Mouse (Mus musculus) B cell, adult 2 months (primary cell): ENCODE measurements at regions not wholly inside any gene's neighbourhood (a gene's known extent, or its start where the extent isn't known, plus 50 kb on each side); places are given as distances from the start of the nearest gene placed in this dataset.

Source experiments
- DNase-seq, 2 experiments: peaks; one replicate each; pipeline ENCODE4 v3.0.0; 2022

DNA sequence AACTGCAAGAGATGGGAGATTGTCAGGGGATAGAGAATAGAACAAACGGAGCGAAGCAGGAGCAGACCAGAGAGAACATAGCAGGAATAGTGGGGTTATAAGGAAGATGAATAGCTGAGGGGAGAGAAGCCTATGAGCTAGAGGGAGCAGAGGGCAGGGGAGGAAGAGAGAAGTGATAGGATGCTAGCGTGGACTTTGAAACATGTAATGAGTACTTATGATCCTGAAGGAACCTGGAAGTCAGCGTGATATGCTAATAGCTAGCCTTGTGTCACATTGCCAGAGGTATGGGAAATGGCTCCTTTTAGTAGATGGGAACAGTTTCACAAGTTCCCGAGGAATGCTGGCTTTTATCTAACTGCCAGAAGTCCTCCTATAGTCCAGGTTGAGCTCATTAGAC lies 51.8 kb downstream of the Calml3 start:
- no peak for DNase-seq

DNA sequence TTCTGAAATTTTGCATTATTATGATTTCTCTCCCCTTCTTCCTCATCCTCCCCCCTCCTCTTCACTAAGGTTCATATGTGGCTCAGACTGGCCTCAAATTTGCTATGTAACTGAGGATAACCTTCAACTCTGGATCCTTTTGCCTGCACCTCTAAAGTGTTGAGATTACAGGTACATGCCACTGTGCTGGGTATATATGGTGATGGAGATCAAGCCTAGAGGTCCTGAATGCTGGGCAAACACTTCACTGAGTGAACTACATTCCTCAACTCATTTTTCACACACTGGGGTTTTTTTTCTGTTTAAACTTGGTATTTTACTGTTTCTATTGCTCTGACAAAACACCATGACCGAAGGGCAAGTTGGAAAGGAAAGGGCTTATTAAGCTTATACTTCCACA lies 52.9 kb downstream of the Calml3 start:
- no peak for DNase-seq

DNA sequence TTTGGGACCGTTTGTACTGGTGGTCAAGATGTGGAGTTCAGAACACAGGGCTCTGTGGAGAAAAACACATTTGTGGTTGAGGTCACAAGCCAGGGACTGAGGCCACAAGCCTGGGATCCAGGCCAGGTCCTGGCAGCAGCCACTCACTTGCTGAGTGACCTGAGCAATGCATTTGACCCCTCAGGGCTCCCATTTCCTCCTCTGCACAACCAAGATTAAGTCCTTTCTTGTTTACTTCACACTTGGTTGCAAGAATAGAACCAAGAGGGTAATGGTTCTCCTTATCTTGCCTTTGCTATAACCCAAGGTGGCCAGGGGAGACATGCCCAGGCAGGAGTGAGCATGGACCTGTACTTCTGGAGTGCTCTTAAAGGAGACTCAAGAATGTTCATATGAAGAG lies 53.4 kb downstream of the Calml3 start:
- DNase-seq: no peak

DNA sequence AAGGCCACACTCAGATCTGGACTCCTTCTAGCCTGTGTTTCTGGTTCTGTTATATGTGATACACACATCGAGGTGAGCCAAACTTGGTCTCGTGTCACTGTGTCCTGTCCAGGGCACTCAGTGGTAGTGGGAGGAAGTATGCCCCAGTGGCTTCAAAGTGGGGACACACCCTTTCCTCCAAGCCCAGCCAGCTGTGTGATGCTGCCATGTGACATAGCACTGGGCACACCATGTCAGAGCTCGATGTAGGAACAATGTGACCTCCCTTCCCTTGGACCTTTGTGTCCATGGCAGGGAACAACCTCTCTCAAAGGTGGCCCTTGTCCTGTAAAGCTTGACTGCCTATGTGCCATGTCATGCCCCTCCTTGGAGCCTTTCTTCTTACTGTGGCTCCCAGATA lies 54.5 kb downstream of the Calml3 start:
- DNase-seq: peak; percentile 55 to 62

DNA sequence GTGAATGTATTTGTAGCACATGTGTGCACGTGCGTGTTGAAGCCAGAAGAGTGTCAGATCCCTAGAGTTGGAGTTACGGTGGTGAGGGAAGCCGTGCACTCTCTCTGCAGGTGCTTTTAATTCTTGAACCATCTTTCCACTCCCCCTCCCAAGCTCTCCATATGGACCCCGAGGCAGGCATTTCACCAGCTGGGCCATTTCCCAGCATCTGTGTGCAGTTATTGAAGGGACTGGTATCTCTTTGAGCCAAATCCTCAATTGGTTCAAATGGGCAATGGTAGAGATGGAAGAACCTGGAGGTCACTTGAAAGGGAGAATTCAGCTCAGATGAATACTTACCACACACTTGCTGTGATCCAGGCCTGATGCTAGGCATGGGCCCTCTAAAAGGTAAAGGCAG lies 55.3 kb downstream of the Calml3 start:
- no peak for DNase-seq

DNA sequence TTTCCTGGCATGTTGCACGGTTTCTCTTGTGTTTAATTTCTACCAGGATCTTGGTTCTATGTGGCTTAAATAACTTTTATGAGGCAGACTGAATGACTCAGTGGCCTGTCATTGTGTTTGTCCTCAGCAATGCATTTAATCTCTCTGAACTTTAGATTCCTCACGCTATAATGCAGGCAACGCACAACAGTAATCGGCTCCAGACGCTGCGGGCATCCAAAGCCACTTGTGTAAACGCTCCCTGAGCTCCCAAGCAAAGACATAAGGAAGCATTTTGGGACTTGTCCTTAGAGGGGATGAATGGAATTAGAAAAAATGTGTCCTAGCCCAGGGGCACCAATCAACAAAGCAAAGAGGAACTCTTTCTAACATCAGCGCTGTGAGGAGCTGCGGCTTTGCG lies 57.6 kb downstream of the Calml3 start:
- DNase-seq: no peak

DNA sequence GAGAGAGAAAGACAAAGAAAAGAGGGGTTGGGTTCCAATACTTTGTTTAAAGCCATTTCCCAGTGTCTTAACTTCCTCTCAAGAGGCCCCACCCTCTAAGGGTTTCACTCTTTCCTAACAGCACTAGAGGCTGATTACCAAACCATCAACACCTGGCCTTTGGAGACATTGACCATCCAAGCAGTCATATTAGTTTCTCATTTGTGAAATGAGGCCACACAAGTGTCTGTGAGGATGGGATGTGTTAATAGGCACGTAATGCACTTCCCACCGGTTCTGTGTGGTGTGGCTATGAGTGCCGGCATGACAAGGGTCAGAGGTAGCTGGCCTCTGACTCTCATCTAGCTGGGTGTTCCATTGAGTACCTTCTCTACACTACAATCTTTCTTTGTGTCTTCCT lies 59.2 kb downstream of the Calml3 start:
- DNase-seq: no peak

DNA sequence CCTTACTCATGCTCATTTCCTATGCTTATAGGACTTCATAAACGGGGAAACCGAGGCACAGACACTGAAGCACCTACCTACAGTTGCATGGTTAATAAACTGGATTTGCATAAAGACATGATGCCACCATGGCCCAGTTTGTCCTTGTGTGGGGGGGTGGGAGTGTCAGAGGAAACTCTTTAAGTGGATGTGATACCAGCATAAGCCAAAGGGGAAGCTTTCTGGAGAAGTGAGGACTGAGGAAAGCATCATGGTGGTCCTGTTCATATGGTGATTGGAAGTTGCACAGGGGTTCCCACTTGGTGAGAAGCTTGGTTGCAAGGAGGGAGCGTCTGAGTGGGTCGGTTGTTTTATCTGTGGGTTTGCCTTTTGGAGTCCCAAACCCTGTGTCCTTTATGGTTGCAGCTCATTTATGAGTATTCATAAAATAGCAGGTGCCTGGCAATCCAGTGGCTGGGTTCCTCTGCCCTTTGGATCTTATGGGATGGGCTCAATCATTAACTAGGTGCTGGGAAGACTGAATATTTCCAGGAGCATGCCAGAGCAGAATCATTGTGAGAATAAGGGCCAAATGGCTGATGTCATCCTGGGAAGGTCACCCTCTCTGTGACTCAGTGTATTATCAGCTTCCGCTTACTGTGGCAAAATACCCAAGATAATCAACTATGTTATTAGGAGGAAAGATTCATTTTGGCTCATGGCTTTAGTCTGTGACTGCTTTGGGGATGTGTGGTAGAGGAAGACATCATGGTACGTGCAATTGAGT lies 60.2 kb downstream of the Calml3 start:
- DNase-seq: no peak

DNA sequence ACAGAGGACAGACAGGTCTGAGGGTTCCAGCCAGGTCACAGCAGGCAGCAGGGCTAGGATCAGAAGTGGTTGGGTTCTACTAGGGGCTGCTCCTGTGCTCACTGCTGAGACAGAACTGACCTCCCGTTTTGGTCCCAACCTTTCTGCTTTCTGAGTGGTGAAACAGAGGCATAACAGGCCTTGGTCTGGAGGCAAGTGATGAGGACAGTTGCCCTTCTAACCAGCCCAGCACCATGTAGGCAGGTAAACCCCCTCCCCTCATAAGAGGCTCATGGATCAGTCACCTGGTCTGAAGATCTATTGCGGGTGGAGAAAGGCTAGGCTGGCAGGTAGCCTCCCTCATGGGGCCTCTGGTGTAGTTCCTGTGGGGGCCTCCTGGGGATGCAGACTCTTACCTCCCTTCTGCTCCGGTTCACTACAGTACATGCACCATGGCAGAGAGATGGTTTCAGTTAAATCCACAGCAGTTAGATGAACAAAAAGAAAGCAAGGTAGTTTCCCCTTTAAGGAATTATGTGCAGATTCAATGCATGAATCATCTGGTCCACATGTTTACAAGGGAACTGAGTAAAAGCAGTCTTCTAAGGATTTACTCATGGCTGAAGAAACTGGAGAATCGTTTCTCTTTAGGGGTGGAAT lies 61.2 kb downstream of the Calml3 start:
- DNase-seq: peak; percentile 41 to 43

DNA sequence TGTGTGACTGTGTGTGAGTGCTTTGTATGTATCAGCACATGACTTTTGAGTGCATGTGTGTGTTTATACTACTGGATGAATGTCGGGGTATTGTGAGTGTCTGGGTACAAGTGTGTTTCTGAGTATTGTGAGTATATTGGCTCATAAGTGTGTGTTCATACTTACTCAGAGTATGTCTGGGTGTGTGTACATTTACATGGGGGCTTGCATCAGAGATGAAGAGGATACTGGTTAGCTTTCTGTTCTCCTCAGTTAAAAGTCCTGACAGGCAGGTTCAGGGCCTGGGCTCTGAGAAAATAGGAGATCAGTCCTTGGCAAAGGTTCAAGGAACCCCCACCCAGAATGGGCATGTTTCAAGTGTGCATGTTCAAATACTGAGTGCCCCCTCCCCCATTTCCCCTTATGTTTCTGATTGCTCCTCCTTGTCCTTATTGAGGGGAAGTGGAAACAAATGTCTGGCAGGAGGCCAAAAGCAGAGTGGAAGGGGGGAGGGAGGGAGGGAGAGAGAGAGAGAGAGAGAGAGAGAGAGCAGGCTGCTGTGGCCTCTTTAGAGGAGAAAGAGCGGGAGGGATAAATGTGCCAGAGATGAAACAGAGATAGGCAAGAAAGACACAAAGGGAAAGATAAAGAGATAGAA lies 61.9 kb downstream of the Calml3 start:
- DNase-seq: peak; percentile 21 to 24

DNA sequence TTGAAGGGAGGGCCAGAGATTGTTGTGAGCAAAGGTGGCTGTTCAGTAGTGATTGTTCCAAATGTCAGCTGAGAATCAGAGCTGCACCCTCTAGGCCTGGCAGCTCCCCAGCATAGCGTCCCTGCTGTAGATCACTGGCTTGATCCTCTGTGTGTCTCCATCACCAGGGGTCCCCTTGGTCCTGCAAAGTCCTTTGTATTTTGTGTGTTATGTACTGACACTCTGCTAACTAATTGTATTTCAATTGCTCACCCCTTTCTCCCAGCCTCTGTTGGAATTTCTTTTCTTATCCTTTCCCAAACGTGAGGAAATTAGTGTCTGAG lies 73.5 kb downstream of the Calml3 start:
- DNase-seq: no peak

DNA sequence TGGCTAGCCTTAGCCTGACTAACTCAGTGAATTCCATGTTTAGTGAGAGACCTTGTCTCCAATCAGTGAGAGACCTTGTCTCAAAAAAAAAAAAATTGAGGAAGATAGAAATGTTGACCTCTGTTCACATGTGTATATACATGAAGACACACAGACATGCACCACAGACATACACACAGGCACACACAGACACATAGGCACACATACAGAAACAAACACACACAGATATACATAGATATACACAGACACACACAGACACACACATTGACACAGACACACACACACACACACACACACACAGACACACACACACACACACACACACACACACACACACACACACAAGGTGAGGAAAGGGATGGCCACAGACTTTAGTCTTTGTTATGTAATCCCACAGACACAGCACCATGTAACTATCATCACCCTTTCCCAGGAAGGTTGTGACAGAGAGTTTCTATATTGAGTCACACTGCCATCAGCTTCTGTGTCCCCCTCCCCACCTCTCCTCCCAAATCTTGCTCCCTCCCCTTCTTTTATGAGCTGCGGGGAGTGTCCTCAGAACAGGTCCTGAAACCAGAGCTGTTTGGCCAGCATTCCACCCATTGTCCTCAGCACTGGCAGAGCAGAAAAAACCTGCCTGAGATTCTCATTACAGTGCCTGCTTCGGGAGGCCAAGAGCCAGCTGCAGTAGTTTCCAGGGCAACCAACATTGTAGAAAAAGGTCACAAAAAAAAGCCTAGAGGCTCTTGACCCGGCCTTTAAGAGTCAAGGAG lies 74.0 kb downstream of the Calml3 start:
- DNase-seq: no peak

DNA sequence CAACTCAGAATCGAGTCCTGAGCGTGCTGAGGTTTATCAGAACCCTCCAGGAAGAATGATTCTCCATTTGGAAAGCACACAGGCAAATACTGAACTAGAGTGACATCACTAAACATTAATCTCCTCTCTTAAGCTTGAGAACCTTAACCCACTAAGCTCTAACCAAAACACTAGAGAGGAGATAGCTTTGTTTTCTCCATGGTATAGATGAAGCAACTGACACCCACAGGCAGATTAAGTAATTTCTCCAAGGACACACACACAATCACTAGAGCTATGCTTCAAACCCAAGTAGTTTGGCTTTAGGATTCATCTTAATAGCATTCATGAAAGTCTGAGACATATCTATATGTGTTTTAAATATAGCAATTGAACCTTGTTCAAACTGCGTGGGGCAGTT lies 75.2 kb downstream of the Calml3 start:
- no peak for DNase-seq

DNA sequence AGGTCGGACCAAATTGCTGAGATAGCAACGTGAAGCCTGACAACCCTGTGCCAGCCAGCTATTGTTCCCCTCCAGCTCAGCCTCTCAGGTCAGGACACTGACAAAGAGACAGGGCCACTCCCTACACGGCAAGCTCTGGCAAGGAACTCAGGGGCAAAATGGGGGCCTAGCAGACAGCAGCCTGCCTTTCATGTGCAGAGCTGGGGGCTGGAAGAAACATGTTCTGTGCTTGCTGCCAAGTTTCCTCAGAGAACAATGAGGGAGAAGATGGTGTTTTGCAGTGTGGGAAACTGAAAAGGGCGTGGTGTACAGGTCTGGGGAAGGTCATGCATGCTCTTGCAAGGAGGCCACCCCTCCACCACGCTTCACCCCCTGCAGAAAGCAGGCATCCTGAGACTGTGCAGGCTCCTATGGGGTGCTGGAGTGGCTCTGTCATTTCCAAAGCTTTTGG lies 77.8 kb downstream of the Calml3 start:
- DNase-seq: no peak

DNA sequence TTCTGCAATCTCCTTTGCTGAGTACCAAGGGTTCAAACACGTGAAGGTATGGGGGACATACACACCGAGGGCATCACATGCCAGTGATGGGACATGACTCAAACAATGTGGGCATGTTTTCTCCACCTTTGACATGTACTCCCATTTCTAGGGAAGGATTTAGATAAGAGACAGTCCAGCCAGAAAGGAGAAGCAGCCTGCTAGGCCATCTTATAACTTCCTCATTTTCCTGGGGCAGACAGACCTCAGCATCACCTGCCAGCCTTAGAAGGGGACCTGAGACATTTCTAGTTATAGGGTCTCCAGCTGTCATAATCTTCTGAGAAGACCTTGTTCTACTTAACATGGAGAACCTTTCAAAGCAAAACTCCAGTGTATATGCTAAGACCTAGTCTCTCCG lies 78.3 kb downstream of the Calml3 start:
- no peak for DNase-seq

DNA sequence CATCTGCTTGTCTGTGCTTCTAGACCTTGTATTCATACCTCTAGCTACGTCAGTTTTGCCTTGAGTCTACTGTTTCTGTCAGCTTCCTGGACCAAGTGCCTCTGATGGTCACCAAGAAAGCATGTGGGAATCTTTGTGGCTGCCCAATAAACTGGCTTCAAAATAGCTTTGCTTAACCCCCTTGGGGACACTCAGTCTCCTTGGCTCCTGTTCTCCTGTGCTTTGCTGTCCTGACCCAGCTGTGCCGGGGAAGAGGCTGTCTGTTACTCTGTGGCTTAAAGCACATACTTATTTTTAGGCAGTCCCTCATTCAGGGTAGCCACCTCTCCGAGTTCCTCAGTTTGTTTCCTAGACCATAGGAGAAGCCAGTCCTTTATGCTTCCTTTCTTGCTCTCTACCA lies 79.8 kb downstream of the Calml3 start:
- no peak for DNase-seq

DNA sequence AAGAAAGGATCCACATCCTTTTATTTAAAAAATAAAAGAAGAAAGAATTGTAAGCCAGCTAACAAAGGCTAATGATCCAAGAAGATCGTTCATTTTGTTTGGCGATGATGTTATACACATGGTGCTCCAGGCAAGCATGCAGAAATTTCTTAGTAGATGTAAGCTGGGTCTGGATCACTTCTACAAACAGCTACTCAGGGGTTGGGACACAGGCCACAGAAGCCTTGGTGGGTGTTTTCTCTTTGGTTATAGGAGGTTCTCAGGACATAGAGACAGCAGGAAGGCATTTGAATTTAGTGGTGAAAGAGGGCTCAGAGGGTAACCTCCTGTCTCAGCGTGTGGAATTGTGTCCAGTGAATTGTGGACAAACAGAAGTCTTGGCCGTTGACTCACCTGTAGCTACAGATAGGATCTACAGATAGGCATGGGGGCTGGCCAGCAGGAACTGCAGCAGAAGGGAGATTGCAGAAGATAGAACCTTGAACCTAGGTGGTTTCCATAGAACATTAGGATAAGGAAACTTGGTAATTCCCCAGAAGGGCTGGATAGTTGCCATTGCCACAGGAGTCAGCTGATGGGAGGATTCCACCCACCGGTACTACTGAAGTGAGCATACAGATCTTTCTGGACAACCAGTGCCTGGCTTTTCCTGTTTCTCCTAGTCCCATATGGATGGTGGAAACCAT lies 80.5 kb downstream of the Calml3 start:
- DNase-seq: no peak

DNA sequence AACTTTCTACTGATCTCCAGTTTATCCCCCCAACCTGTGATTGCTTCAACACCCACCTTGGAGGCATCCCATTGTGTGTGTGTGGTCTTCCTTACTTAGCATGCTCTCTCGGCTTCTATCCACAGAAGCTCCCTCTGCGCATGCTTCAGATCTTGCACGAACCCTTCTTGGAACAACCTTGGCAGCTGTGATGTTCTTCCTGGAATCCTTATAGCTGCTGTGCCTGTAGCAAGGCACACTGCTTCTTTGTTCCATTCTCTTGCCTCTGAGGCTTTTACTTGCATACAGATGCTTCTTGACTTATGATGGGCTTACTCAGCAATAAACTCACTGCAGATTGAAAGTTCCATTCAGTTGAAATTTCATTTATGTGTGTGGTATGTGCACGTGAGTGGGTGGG lies 81.2 kb downstream of the Asb13 start:
- no peak for DNase-seq

DNA sequence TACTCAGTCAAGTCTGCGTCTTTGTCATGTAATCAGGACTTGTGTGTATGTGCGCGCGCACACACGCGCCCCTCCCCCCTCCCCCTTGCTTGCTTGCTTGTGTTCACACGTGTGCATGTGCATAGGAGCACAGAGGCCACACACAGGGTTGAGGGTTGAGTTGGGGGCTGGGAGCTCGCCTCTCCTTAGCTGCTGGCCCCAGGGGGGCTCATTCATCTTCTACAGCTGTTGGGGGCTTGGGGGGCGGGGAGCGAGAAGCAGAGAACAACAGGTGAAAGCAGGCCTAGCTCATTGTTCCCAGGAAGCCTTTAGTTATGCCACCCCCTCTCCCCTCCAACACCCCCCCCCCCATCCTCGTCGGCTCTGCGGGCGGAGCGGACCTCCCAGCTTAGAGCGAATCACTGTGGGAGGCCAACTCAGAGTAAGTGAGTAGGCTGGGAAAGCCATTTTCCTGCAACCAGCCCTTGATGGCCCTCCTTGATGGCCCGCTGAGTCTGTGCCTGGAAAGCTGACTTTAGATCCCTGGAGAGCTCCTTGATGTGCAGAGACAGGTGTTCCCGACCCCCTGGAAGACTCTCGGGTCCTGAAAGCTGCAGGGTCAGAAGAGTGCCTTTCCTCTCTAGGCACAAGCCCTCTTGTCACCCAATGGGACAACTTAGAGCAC lies 78.8 kb downstream of the Asb13 start:
- DNase-seq: no peak

DNA sequence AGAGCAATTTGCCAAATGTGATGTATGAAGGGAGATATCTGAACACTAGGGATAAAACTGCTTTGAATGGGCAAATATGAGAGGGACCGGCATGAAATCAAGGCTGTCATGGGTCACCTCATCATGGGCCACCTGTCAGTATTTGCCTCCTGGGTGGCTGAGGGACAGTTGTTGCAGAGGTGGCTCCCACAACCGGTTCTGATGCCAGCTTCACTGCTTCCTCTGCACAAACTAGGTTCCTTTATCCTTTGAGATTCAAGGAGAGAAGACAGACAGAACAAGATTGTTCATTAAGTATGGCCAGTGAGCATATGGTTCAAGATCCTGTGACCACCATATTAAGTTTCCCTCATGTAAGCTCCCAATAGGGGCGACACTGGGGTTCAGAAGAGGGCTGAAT lies 78.3 kb downstream of the Asb13 start:
- no peak for DNase-seq

DNA sequence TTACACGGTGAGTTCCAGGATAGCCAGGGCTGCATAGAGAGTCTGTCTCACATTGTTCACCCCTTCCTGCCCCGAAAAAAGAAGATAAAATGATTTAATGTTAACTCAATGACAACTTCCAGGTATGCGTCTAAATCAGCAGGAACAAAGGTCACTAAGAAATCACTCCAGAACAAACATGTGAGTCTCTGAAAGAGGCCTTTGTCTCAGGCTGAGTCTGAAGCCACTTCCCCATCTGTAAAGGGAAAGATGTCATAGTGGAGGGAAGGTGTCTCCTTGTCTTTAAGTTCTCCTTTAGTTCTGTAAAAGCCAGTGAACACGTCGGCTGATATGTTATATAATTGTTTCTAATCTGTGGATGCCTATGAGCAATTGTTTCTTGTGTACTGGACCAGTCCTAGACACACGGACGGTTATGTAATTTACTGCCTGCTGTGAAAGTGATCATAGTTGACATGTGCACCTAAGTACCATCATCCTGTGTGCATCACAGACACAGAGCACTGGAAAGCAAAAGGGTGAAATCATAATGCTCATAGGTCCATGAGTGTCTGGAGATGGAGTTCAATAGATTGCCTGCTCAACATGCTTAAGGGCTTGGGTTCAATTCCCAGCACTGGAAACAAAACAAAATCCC lies 76.3 kb downstream of the Asb13 start:
- no peak for DNase-seq
